Mouse (Mus musculus): ENCODE results near the gene 2810004N23Rik. TPM values are rescaled to one million over a fixed set of nuclear protein-coding genes. Genes with fewer than 3 reads are reported as not detected.

The 2810004N23Rik gene
- total and polyA plus RNA-seq, 3 experiments = 28.9 to 51.7 (median 47.3) TPM

GRCm38 (mm10) chr8:124835848-124836247, 27.1 kb downstream of the 2810004N23Rik start:
- peaks cover 4% of the 10 kb centered on the region for H3K4me1 ChIP-seq (ENCODE audit: control insufficient read depth, insufficient read depth, low read length)
- no peak overlapping the region for H3K4me3 ChIP-seq
- intact Hi-C loops (cut with DNase I) = no loop called here
- no peak for DNase-seq
- H3K36me3 ChIP-seq (ENCODE audit: control insufficient read depth, insufficient read depth, low read length) = no peaks in the 10 kb centered on the region
- H3K27ac ChIP-seq = no peak overlapping the region
- no peaks in the 10 kb centered on the region for H3K27me3 ChIP-seq (ENCODE audit: control insufficient read depth, insufficient read depth, low read length)
- TF ChIP-seq POLR2A (IDR thresholded peaks at IDR 0.05; ENCODE audit: insufficient read depth, low read depth, low read length) = no peak
- TF ChIP-seq CTCF (IDR thresholded peaks at IDR 0.05) = no peak
- TF ChIP-seq EP300 (IDR thresholded peaks at IDR 0.05; ENCODE audit: insufficient read depth, low read depth, low read length) = no peak
- H3K79me2 ChIP-seq (replicated peaks; ENCODE audit: control insufficient read depth, insufficient read depth, low read length) = no peaks in the 10 kb centered on the region
- no peak overlapping the region for H3K9ac ChIP-seq (ENCODE audit: low read depth, low read length)

- no peak overlapping the region for H3K4me3 ChIP-seq
- H3K9ac ChIP-seq (ENCODE audit: low read depth, low read length) = no peak overlapping the region
- no peaks in the 10 kb centered on the region for H3K36me3 ChIP-seq (ENCODE audit: control insufficient read depth, insufficient read depth, low read length)
- H3K79me2 ChIP-seq (replicated peaks; ENCODE audit: control insufficient read depth, insufficient read depth, low read length) = no peaks in the 10 kb centered on the region
- no peaks in the 10 kb centered on the region for H3K27me3 ChIP-seq (ENCODE audit: control insufficient read depth, insufficient read depth, low read length)
- WGBS = 20% methylated on average over 15 of the region's 15 CpGs
- peak in 1 of 2 experiments; percentile 65 for DNase-seq
- peaks cover 4% of the 10 kb centered on the region for H3K4me1 ChIP-seq (ENCODE audit: control insufficient read depth, insufficient read depth, low read length)
- TF ChIP-seq CTCF (IDR thresholded peaks at IDR 0.05) = no peak
- TF ChIP-seq EP300 (IDR thresholded peaks at IDR 0.05; ENCODE audit: insufficient read depth, low read depth, low read length) = peak; percentile 98
- TF ChIP-seq POLR2A (IDR thresholded peaks at IDR 0.05; ENCODE audit: insufficient read depth, low read depth, low read length) = 0 out of 2 replicates have a peak, but pooled peaks have one; percentile 19
- intact Hi-C loops (cut with DNase I) = no loop called here
- H3K27ac ChIP-seq = peak overlapping the region; percentile 78
Measured at GRCm38 (mm10) chr8:124833430-124834205, 29.3 kb downstream of the 2810004N23Rik start.

GRCm38 (mm10) chr8:124831941-124832340, 31.0 kb downstream of the 2810004N23Rik start:
- Histone ChIP-seq H3K79me2 (replicated peaks; ENCODE audit: control insufficient read depth, insufficient read depth, low read length) (no peaks in the 10 kb centered on the region), H3K4me3 (no peak overlapping the region), H3K9ac (ENCODE audit: low read depth, low read length) (peak overlapping the region; percentile 31), H3K36me3 (ENCODE audit: control insufficient read depth, insufficient read depth, low read length) (no peaks in the 10 kb centered on the region), H3K27me3 (ENCODE audit: control insufficient read depth, insufficient read depth, low read length) (no peaks in the 10 kb centered on the region), H3K4me1 (ENCODE audit: control insufficient read depth, insufficient read depth, low read length) (peaks cover 7% of the 10 kb centered on the region), H3K27ac (peak overlapping the region; percentile 78)
- peak; percentile 8; the same call in 1 of the 2 replicates for TF ChIP-seq POLR2A (IDR thresholded peaks at IDR 0.05; ENCODE audit: insufficient read depth, low read depth, low read length)
- 0 out of 2 replicates have a peak, but pooled peaks have one; percentile 34 for TF ChIP-seq EP300 (IDR thresholded peaks at IDR 0.05; ENCODE audit: insufficient read depth, low read depth, low read length)
- TF ChIP-seq CTCF (IDR thresholded peaks at IDR 0.05) = no peak
- intact Hi-C loops (cut with DNase I) = no loop called here
- WGBS = 54% methylated on average over 6 of the region's 6 CpGs
- DNase-seq = peak in 1 of 2 experiments; percentile 23

- TF ChIP-seq EP300 (IDR thresholded peaks at IDR 0.05; ENCODE audit: insufficient read depth, low read depth, low read length) (no peak), POLR2A (IDR thresholded peaks at IDR 0.05; ENCODE audit: insufficient read depth, low read depth, low read length) (peak; percentile 37; the same call in 1 of the 2 replicates), CTCF (IDR thresholded peaks at IDR 0.05) (no peak)
Measured at GRCm38 (mm10) chr8:124831531-124831930, 31.4 kb downstream of the 2810004N23Rik start.

GRCm38 (mm10) chr8:124830050-124830449, 32.9 kb downstream of the 2810004N23Rik start:
- H3K27me3 ChIP-seq (ENCODE audit: control insufficient read depth, insufficient read depth, low read length) = no peaks in the 10 kb centered on the region
- H3K4me1 ChIP-seq (ENCODE audit: control insufficient read depth, insufficient read depth, low read length) = peaks cover 7% of the 10 kb centered on the region
- no peak overlapping the region for H3K4me3 ChIP-seq
- no peaks in the 10 kb centered on the region for H3K79me2 ChIP-seq (replicated peaks; ENCODE audit: control insufficient read depth, insufficient read depth, low read length)
- TF ChIP-seq CTCF (IDR thresholded peaks at IDR 0.05) = no peak
- TF ChIP-seq EP300 (IDR thresholded peaks at IDR 0.05; ENCODE audit: insufficient read depth, low read depth, low read length) = no peak
- TF ChIP-seq POLR2A (IDR thresholded peaks at IDR 0.05; ENCODE audit: insufficient read depth, low read depth, low read length) = no peak
- intact Hi-C loops (cut with DNase I) = no loop called here
- no peak overlapping the region for H3K27ac ChIP-seq
- WGBS = 64% methylated on average over 13 of the region's 13 CpGs
- H3K9ac ChIP-seq (ENCODE audit: low read depth, low read length) = no peak overlapping the region
- no peaks in the 10 kb centered on the region for H3K36me3 ChIP-seq (ENCODE audit: control insufficient read depth, insufficient read depth, low read length)
- no peak for DNase-seq

More at GRCm38 (mm10) chr8:124831531-124831930, 31.4 kb downstream of the 2810004N23Rik start:
- Histone ChIP-seq H3K4me1 (ENCODE audit: control insufficient read depth, insufficient read depth, low read length) (peaks cover 7% of the 10 kb centered on the region), H3K9ac (ENCODE audit: low read depth, low read length) (peak overlapping the region; percentile 31), H3K79me2 (replicated peaks; ENCODE audit: control insufficient read depth, insufficient read depth, low read length) (no peaks in the 10 kb centered on the region), H3K27me3 (ENCODE audit: control insufficient read depth, insufficient read depth, low read length) (no peaks in the 10 kb centered on the region), H3K4me3 (no peak overlapping the region), H3K27ac (peak overlapping the region; percentile 78), H3K36me3 (ENCODE audit: control insufficient read depth, insufficient read depth, low read length) (no peaks in the 10 kb centered on the region)
- DNase-seq = peak in 1 of 2 experiments; percentile 28
- intact Hi-C loops (cut with DNase I) = no loop called here
- WGBS = 76% methylated on average over 6 of the region's 6 CpGs

Data from heart, adult 2 months (tissue).